Mouse (Mus musculus): ENCODE results near the gene Cntd1. TPM values are rescaled to one million over a fixed set of nuclear protein-coding genes. Genes with fewer than 3 reads are reported as not detected.
"Not testable (repeated sequence)": the region's sequence is repeated elsewhere in the genome, so short reads cannot be mapped to it uniquely, and the experiment has no call there.

The Cntd1 gene
- total RNA-seq, 2 experiments from 2014 or later = 1.6 to 1.7 TPM

DNA sequence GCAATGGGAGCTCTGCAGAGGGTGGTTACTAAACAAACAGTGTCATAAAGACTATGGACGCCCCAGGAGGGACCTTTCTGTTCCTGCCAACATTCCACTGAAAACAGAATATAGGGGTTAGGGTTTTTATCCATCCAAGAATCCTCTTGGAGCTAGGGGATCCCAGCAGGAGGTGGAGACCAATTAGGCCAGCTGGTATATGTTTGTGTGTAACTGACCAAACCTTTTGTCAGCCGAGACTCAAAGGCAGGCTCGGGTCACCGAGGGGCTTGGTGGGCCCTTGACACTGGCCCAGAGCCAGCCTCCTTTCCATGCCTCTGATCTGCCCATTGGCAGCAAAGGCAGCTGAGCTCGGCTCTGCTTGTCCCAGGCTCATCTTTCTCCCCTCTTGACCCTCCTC, 4.1 kb downstream of the Cntd1 start:
- no peak for ATAC-seq (ENCODE audit: poor library complexity, severe bottlenecking)

DNA sequence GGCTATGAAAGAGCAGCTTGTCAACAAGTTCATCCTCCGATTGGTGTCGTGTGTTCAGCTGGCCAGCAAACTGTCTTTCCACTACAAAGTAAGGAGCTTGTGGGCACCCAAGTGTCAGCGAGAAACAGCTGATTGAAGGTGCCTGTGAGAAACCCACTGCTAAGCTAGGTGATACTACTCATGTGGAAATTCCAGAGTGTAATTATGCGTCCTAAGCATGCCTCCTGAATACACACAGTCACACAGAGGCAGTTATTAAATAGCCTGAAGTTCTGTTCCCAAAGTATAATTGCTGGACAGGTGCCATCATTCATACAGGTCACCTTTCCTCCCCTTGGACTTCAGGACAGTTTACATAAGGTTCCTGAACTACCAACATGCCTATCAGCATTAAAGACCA, 5.0 kb downstream of the Cntd1 start:
- ATAC-seq (ENCODE audit: poor library complexity, severe bottlenecking) = no peak

GRCm38 (mm10) chr11:101287306-101287705, 8.5 kb downstream of the Cntd1 start:
- peak; percentile 73 for ATAC-seq (ENCODE audit: poor library complexity, severe bottlenecking)

DNA sequence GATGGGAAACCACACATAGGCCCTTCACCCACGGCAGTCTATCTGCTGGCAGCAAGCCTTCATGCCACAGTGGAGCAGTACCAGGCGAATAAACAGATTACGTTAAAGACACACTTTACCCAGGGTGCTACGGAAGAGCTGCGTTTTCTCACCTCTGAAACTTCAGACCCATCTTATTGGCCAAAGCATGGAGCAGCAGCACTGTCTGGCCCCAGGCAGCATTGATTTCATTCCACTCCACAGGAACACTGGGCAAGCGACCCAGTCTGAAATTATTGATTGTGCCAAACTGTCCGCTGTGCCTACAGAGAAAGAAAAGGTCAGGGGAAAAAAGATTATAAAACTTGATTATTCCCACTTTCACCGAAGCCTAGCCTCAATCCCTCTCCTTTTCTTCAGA, 12.4 kb downstream of the Cntd1 start:
- no peak for ATAC-seq (ENCODE audit: poor library complexity, severe bottlenecking)

DNA sequence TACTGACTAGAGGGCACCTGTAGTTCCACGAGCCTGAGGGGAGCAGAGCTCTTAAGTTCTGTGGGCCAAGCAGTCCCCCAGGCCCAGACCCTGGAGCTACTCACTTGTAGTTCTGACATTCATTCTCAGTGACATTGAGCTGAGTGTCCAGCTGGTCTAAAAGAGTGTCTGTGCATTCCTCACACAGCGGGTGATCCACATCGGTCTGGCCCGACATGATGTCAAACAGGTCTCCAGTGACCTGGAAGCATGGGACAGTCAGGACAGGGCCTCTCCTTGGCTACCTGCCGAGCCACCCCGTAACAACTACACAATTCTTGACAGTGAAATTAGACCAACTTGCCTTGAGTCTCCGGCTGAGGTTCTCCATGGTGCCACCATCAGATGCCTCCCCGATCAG, 16.4 kb downstream of the Cntd1 start:
- no peak for ATAC-seq (ENCODE audit: poor library complexity, severe bottlenecking)

- ATAC-seq (ENCODE audit: poor library complexity, severe bottlenecking) = no peak
These were observed 22.1 kb downstream of the Cntd1 start for GRCm38 (mm10) chr11:101300881-101301280.

- peak; percentile 19 for ATAC-seq (ENCODE audit: poor library complexity, severe bottlenecking)
These were observed 22.6 kb downstream of the Cntd1 start for GRCm38 (mm10) chr11:101301299-101302003.

GRCm38 (mm10) chr11:101302004-101302798, 23.4 kb downstream of the Cntd1 start, which contains the start of gene Becn1:
Gene Becn1 (minus strand): TSS chr11:101302286.
- ATAC-seq (ENCODE audit: poor library complexity, severe bottlenecking) = peak; percentile 98

DNA sequence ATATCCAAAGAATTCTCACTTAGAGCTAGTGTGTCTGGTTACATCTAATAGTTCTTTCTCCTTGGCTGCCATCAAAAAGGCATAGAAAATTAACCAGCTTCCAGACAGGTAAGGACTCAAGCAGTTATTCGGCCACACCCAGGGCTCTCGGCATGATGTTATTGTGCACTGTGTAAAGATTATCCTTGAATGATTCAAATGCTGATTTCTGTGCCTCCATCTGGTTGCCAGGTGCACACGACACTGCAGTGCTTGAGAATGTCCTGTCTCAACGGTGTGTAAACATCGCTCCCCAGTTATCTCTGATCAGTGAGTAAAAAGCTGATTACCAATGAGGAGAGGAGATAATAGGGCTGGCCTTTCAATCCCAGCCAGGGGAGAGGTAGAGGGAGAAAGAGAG, 28.9 kb downstream of the Cntd1 start:
- no peak for ATAC-seq (ENCODE audit: poor library complexity, severe bottlenecking)

DNA sequence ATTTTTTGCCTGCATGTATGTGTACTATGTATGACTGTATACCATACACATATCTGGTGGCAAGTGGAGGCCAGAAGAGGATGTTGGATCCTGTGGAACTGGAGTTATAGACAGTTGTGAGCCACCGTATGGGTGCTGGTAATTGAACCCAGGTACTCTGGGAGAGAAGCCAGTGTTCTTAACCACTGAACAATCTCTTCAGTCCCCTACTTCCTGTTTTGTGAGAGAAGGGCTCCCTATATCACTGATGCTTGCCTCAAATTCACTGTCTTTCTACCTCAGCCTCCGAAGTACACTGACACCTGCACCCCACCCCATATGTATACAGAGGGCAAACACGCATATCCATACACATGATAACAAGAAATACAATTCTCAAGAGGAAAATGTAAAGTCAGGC, 32.3 kb downstream of the Cntd1 start:
- no peak for ATAC-seq (ENCODE audit: poor library complexity, severe bottlenecking)

DNA sequence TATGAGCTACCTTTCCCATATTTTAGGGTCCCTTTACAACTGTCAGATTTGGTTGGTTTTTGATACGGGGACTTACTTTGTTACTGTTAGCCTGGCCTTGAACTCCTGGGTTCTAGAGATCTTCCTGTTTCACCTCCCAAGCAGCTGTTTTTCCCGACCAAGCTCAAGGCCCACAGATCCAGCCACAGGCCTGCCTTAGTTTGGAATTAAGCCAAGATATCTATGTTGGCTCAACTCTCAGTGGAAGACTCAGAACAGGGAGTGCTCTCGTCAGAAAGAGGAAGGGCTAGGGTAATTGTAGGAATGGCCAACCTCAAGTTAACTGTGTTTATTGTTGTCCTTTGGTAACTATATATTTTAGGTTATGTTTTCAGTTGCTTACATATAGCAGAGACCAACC, 33.3 kb downstream of the Cntd1 start:
- ATAC-seq (ENCODE audit: poor library complexity, severe bottlenecking) = no peak

- ATAC-seq (ENCODE audit: poor library complexity, severe bottlenecking) = no peak
These were observed 35.8 kb downstream of the Cntd1 start for GRCm38 (mm10) chr11:101314567-101314966.

DNA sequence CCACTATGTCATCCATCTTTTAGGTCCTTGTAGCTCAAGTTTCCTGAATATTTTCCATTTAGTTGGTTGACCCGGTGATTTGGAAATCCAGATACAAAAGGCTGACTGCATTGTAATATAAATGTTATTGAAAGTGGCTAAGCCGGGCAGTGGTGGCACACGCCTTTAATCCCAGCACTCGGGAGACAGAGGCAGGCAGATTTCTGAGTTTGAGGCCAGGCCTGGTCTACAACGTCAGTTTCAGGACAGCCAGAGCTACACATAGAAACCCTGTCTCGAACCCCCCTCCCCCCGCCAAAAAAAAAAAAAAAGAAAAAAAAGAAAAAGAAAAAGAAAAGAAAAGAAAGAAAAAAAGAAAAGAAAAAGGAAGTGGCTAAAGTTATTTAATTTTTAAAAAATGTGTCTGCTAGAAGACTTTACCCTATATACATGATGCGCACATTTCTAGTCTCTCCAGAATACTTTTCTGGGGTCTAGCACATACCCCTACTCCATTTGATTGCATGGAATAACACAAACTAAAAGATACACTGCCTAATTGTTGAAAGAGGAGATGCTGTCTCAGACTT, 36.4 kb downstream of the Cntd1 start:
- ATAC-seq (ENCODE audit: poor library complexity, severe bottlenecking) = no peak

DNA sequence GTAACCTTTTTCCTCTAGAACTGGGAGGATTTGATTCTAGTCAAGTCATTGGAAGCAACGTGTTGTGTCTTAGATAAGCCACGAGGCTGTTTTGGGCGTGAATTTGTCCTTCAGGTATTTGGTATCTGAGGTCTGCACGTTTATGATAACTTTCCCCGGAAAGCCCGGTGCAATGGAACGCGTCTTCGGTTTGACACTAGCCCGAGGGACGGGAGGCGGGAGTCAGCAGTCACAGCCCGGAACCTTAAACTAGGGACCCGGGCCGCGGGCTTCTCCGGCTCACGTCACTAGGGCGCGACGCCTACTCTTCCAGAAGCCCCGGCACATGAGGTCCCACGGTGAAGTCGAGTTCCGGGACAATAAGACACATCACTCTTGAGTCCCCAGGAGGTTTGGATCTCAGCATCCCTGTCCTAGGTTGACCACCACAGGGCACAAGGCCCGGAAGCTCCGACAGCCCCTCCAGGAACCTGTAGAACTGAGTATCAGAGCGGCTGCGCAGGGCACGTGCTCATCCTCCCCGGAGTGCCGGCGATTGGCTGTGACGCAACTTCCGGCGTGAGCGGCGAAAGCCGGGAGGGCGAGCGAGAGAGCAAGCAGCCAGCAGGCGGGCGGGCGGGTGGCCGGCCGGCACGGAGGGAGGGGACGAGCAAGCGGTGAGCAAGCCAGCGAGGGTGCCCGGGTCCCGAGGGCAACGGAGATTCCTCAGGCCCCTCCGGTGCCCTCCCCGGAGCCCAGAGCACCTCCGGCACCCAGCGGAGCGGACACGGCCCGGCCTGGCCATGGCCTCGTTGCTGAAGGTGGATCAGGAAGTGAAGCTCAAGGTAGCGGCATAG, 37.1 kb downstream of the Cntd1 start, which contains the start of gene Psme3:
Psme3 (plus strand) TSS at position 549 of the 836 bp plus-strand sequence.
- peak; percentile 92 for ATAC-seq (ENCODE audit: poor library complexity, severe bottlenecking)

DNA sequence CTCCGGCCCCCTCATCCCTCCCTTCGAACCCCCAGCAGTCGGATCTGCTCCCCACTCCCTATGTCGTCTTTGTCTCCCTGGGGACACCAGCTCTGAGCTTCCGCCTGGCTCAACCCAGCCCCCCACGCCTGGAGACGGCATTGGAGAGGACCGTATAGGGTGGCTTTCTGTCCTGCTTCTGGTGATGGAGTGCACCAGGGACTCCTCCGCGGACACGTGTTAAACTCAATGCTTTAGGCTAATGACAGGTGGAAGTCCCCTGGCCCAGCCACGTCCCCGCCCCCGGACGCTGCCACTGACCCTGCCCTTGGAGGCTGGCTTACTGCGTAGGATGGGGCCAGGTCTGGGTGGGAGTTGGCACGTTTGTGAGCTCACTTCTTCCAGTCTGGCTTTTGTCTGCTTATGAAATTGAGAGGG, 37.7 kb downstream of the Cntd1 start:
- ATAC-seq (ENCODE audit: poor library complexity, severe bottlenecking) = peak; percentile 23

- peak; percentile 51 for ATAC-seq (ENCODE audit: poor library complexity, severe bottlenecking)
These were observed 44.8 kb downstream of the Cntd1 start for GRCm38 (mm10) chr11:101323609-101324008.

DNA sequence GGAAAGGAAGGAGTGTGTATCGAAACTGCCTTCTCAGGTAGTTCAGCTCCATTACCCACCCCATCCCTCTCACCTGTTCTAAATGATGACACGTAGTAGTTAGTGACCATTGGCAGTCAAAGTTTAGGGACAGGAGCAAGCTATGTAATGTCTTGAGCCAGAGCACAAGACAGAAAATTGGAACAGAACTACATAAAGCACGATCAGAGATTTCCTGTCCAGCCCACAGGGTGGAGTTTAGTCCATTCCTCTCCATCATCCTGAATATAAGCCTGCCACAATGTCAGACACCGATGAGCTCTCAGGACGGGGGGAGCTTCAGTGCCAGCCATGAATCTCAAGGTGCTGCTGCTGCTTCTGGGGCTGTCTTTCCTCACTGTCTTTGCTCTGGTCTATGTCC, 46.0 kb downstream of the Cntd1 start, which contains the start of gene Aoc2:
Aoc2 (plus strand) TSS at position 301 of the 400 bp plus-strand sequence.
- no peak for ATAC-seq (ENCODE audit: poor library complexity, severe bottlenecking)

GRCm38 (mm10) chr11:101325201-101325600, 46.4 kb downstream of the Cntd1 start:
- not testable (repeated sequence) for ATAC-seq (ENCODE audit: poor library complexity, severe bottlenecking)

DNA sequence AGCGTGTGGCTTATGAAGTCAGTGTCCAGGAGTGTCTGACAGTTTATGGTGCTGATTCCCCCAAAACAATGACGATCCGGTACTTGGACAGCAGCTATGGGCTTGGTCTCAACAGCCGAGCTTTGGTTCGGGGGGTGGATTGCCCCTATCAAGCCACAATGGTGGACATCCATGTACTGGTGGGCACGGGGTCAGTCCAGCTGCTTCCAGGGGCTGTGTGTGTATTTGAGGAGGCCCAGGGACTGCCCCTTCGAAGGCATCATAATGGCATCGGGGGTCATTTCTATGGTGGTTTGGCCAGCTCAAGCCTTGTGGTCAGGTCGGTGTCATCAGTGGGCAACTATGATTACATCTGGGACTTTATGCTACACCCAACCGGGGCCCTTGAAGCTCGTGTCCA, 47.3 kb downstream of the Cntd1 start:
- no peak for ATAC-seq (ENCODE audit: poor library complexity, severe bottlenecking)

GRCm38 (mm10) chr11:101327311-101327710, 48.5 kb downstream of the Cntd1 start:
- no peak for ATAC-seq (ENCODE audit: poor library complexity, severe bottlenecking)
